Mouse (Mus musculus): ENCODE measurements around the gene Ypel3.
"Not testable (repeated sequence)": the region's sequence is repeated elsewhere in the genome, so short reads cannot be mapped to it uniquely, and the experiment has no call there.

Ypel3 gene

GRCm38 (mm10) chr7:126776598-126777057 is at the start of gene Ypel3:
TSS of gene Ypel3 (plus strand) at chr7:126776955.
- peak; percentile 80 for DNase-seq (ENCODE audit: low read depth, low spot score)

- DNase-seq (ENCODE audit: low read depth, low spot score) = not testable (repeated sequence)
Measured at GRCm38 (mm10) chr7:126730256-126730789, 46.4 kb upstream of the Ypel3 start.

GRCm38 (mm10) chr7:126736122-126736521 is 40.6 kb upstream of the Ypel3 start:
- no peak for DNase-seq (ENCODE audit: low read depth, low spot score)

DNA sequence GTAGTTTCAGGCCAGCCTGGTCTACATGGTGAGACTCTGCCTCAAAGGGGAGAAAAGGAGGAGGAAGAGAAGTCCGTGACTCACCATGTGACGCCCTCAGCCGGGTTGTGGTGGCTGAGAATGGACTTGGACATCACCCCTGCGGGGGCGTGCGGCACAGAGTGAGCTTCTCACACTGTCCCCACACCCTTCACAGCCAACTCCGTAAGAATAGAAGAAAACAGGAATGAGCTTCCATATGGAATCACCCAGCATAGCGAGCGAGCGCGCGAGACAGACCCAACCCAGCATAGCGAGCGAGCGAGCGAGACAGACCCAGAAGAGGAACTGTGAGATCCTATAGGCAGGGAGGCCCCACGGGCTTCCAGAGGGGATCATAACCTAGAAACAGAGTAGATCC is 37.2 kb upstream of the Ypel3 start:
- no peak for DNase-seq (ENCODE audit: low read depth, low spot score)

DNA sequence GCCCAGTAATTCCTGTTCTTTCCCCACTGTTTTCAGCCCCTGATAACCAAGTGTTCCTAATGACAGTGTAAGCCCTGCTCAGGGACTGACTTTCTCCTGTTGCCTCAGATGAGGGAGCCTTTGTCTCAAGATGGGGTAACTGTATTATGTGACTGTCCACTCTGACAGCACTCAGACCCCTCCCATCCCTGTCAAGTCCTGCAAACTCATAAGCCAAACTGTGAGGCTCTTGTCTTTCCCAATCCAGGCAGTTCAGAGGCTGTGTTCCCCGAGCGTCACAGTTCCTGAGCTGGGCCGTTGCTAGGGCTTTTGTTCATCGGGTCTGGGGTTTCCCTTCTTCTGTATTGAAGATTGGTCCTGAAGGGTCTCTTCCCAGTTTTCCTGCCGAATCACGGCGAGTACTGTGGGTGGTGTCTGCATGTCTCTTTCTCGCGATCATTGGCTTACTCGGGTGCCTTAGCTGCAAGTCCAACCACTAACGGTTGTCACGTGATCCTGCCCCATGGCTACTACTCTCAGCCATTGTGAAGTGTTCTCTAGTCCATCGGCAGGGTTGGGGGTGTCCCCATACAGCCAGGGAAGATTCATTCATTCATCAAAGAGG is 36.5 kb upstream of the Ypel3 start:
- DNase-seq (ENCODE audit: low read depth, low spot score) = no peak

- no peak for DNase-seq (ENCODE audit: low read depth, low spot score)
Measured at GRCm38 (mm10) chr7:126740977-126741376, 35.8 kb upstream of the Ypel3 start.

- no peak for DNase-seq (ENCODE audit: low read depth, low spot score)
Measured at GRCm38 (mm10) chr7:126741452-126741851, 35.3 kb upstream of the Ypel3 start.

- DNase-seq (ENCODE audit: low read depth, low spot score) = no peak
Measured at GRCm38 (mm10) chr7:126741964-126742482, 34.7 kb upstream of the Ypel3 start.

DNA sequence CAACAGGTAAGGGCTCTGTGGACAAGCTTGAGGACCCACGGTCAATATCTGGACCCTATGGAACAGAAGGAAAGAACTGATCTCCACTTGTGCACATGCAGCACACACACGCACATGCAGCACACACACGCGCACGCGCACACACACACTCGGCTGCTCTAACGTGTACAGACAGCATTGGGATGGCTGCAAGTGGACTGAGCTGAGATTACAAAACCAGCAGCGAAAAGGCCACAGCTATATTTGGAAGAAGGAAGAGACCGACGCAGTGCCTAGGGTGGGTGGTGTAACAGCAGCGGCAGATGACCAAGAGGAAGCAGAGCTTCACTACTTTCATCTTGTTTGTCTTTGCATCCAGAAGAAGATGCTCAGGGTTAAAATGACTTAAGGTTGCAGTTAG is 30.7 kb upstream of the Ypel3 start:
- no peak for DNase-seq (ENCODE audit: low read depth, low spot score)

GRCm38 (mm10) chr7:126746798-126747197 is 30.0 kb upstream of the Ypel3 start:
- DNase-seq (ENCODE audit: low read depth, low spot score) = no peak

DNA sequence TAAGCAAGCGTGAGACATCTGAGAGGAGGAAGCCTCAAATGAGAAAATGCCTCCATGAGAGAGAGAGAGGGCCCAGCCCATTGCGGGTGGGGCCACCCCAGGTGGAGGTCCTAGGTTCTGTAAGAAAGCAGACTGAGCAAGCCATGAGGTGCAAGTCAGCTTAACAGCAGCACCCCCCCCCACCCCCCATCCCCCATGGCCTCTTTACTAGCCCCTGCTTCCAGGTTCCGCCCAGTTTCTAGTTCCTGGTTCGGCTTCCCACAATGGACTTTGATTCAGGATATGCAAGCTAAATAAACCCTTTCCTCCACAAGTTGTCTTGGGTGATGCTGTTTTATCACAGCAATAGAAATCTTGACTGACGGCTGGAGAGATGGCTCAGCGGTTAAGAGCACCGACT is 27.9 kb upstream of the Ypel3 start:
- DNase-seq (ENCODE audit: low read depth, low spot score) = no peak

DNA sequence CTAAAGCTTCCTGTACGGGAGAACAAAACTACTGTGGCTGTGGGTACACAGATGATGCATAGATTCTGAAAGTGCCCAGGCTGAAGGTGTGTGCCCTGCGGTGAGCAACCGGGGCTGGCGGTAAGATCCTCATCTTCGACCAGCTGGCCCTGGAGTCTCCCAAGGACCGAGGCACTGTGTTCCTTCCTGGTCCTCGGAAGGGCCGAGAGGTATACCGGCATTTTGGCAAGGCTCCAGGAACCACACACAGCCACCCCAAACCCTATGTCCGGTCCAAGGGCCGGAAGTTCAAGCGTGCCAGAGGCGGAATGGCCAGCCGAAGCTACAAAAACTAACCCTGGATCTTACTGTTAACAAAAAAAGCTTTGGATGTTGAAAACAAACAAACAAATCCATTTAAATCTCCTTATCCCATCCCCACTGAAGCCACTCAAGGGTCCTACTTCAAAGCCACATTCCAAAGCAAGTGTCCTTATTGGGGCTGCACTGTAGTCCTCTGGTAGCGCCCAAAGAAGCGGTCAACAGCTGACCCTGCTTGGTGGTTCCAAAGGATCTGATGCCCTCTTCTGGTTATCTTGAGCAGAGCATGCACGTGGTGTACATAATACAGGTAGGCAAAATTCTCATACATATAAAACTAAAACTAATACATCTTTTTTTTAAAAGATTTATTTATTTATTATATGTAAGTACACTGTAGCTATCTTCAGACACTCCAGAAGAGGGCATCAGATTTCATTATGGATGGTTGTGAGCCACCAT is 27.0 kb upstream of the Ypel3 start:
- DNase-seq (ENCODE audit: low read depth, low spot score) = no peak

DNA sequence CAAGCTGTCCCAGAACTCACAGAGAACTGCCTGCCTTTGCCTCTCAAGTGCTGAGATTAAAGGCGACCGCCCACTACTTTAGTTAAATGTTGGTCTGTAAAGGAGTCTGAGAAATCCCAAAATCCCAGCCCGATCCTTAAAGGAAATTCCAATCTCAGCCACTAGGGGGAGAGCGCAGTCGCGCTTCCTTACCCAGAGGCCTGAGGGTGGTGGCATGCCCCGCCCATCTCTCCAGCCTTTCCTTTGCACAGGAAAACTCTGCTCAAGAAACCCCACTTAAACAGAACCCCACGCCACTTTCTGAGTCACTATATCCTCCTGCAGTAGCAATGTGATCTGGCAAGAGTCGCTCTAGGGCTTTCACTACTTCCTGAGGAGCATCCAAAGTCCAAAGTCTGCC is 21.9 kb upstream of the Ypel3 start:
- DNase-seq (ENCODE audit: low read depth, low spot score) = no peak

DNA sequence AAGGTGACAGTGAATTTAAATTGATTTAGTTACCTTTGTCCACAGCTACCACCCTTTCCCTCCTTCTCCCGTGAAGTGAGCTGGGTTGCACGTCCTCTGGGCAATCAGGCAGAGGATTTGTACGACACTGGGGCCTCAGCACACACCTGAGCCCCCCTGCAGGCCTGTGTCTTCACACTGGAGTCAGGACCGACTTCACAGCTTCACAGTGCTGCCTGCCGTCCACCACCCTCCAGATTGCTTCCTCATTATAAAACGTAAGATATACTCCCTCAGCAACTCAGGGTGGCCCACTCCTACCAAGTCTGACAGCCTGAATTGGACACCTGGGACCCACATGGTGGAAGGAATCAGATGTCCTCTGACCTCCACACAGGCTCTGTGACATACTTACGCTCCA is 18.2 kb upstream of the Ypel3 start:
- no peak for DNase-seq (ENCODE audit: low read depth, low spot score)

GRCm38 (mm10) chr7:126759050-126759671 is 17.6 kb upstream of the Ypel3 start, which contains the start of gene Mapk3:
TSS of gene Mapk3 (plus strand) at chr7:126759601.
- peak; percentile 71 for DNase-seq (ENCODE audit: low read depth, low spot score)

GRCm38 (mm10) chr7:126759672-126760390 is 16.9 kb upstream of the Ypel3 start:
- no peak for DNase-seq (ENCODE audit: low read depth, low spot score)

- no peak for DNase-seq (ENCODE audit: low read depth, low spot score)
Measured at GRCm38 (mm10) chr7:126760391-126760802, 16.4 kb upstream of the Ypel3 start.

GRCm38 (mm10) chr7:126760956-126761355 is 15.8 kb upstream of the Ypel3 start:
- DNase-seq (ENCODE audit: low read depth, low spot score) = no peak

GRCm38 (mm10) chr7:126761529-126762067 is 15.2 kb upstream of the Ypel3 start:
- no peak for DNase-seq (ENCODE audit: low read depth, low spot score)

DNA sequence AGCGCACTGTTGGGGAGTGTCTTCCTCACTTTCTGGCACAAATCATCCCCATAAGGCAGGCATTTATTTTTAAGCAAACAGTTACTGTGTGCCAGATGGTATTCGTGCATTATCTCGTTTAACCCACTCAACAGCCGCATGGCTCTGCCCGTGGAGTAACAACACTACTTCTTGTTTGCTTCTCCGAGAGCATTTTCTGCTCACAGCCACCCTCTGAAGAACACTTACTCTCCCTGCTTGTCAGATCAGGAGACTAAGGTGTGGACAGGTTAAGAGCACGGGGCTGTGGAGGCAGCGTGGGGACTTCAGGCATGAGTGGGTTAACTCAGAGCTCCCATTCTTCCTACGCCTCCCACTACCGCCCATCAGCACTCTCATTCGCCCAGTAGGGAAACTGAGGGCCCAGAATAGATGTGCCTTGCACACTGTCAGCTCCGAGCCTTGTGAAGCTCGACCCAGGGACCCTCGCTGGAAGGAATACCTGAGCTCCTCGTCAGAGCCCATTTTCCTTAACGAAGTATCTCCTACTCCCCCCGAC is 14.2 kb upstream of the Ypel3 start:
- no peak for DNase-seq (ENCODE audit: low read depth, low spot score)

- no peak for DNase-seq (ENCODE audit: low read depth, low spot score)
Measured at GRCm38 (mm10) chr7:126765540-126765939, 11.2 kb upstream of the Ypel3 start.

Measured in brain, embryonic 18.5 days (tissue).